Mouse (Mus musculus): ENCODE results near the gene Fbxo33. TPM values are rescaled to one million over a fixed set of nuclear protein-coding genes. Genes with fewer than 3 reads are reported as not detected.

Gene Fbxo33
- total and polyA plus RNA-seq, 3 experiments: 20.8 to 35.3 TPM; not detected in 1

DNA sequence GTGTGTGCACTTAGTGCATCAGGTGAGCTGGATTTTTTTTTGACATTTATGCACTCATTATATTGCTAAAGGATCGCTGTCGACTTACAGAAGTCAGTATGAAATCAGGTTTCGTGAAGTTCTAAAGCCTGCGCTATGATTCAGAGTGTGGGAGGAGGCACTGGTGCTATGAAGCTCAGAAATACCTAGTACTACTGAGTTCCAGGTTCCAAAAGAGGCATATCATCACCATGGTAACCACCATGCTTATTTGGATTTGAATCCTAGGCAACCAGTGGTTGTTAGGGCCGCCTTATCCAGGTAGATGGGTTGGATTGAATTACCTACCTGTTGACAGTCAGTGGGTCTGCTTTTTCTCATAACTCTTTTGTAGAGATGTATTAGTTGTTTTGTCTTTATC, 8.9 kb upstream of the Fbxo33 start:
- Histone ChIP-seq H3K27ac (ENCODE audit: control insufficient read depth, low read depth, low read length) (no peak overlapping the region), H3K4me3 (ENCODE audit: control insufficient read depth in 1 of 2, insufficient read depth in 1 of 2, low read depth in 2 of 2, low read length in 2 of 2) (no peak overlapping the region), H3K9me3 (replicated peaks; ENCODE audit: insufficient read depth, low read length) (no peaks in the 10 kb centered on the region), H3K27me3 (ENCODE audit: control insufficient read depth in 1 of 2, insufficient read depth in 2 of 2, low read length in 2 of 2) (no peaks in the 10 kb centered on the region), H3K4me1 (ENCODE audit: control insufficient read depth in 1 of 2, insufficient read depth in 2 of 2, low read length in 2 of 2) (no peaks in the 10 kb centered on the region), H3K79me2 (ENCODE audit: control insufficient read depth, insufficient read depth, low read length, poor library complexity) (no peaks in the 10 kb centered on the region), H3K36me3 (ENCODE audit: control insufficient read depth in 1 of 2, insufficient read depth in 2 of 2, low read length in 2 of 2) (no peaks in the 10 kb centered on the region), H3K9ac (ENCODE audit: control insufficient read depth, low read depth, low read length, poor library complexity, severe bottlenecking) (no peak overlapping the region)
- DNase-seq (ENCODE audit: low read depth, low spot score): no peak
- no peak for TF ChIP-seq MXI1 (IDR thresholded peaks at IDR 0.05; ENCODE audit: low read depth, low read length)
- no peak for TF ChIP-seq CHD1 (IDR thresholded peaks at IDR 0.05; ENCODE audit: low read depth, low read length)
- no peak for TF ChIP-seq CTCF (IDR thresholded peaks at IDR 0.05 in 2 of 3, conservative IDR thresholded peaks at IDR 0.05 in 1 of 3; ENCODE audit: control insufficient read depth in 1 of 3, insufficient read depth in 1 of 3, low read depth in 2 of 3, low read length in 3 of 3, poor library complexity in 1 of 3, severe bottlenecking in 1 of 3)
- no peak for TF ChIP-seq ZNF384 (IDR thresholded peaks at IDR 0.05; ENCODE audit: low read depth, low read length)
- TF ChIP-seq JUND (IDR thresholded peaks at IDR 0.05; ENCODE audit: low read depth, low read length): no peak
- TF ChIP-seq USF2 (IDR thresholded peaks at IDR 0.05; ENCODE audit: borderline replicate concordance in 1 of 2, insufficient read depth in 1 of 2, low read depth in 1 of 2, low read length in 2 of 2): no peak
- no peak for TF ChIP-seq SIN3A (IDR thresholded peaks at IDR 0.05; ENCODE audit: low read length)
- no peak for TF ChIP-seq E2F4 (IDR thresholded peaks at IDR 0.05; ENCODE audit: borderline replicate concordance, low read depth, low read length)
- TF ChIP-seq KAT2A (conservative IDR thresholded peaks at IDR 0.05; ENCODE audit: low read depth, low read length): no peak
- no peak for TF ChIP-seq EP300 (IDR thresholded peaks at IDR 0.05; ENCODE audit: low read depth in 1 of 2, low read length in 2 of 2)
- no peak for TF ChIP-seq SMC3 (IDR thresholded peaks at IDR 0.05; ENCODE audit: low read depth, low read length)
- no peak for TF ChIP-seq ZKSCAN1 (IDR thresholded peaks at IDR 0.05; ENCODE audit: low read depth, low read length)
- TF ChIP-seq POLR2AphosphoS2 (IDR thresholded peaks at IDR 0.05; ENCODE audit: low read length): no peak
- no peak for TF ChIP-seq NELFE (IDR thresholded peaks at IDR 0.05; ENCODE audit: low read depth, low read length)
- TF ChIP-seq NRF1 (IDR thresholded peaks at IDR 0.05; ENCODE audit: insufficient read depth, low read depth, low read length, poor library complexity, severe bottlenecking): no peak
- TF ChIP-seq MAX (IDR thresholded peaks at IDR 0.05; ENCODE audit: low read length): no peak
- TF ChIP-seq BHLHE40 (IDR thresholded peaks at IDR 0.05; ENCODE audit: borderline replicate concordance, low read depth, low read length): no peak
- TF ChIP-seq RCOR1 (IDR thresholded peaks at IDR 0.05; ENCODE audit: low read depth, low read length): no peak

DNA sequence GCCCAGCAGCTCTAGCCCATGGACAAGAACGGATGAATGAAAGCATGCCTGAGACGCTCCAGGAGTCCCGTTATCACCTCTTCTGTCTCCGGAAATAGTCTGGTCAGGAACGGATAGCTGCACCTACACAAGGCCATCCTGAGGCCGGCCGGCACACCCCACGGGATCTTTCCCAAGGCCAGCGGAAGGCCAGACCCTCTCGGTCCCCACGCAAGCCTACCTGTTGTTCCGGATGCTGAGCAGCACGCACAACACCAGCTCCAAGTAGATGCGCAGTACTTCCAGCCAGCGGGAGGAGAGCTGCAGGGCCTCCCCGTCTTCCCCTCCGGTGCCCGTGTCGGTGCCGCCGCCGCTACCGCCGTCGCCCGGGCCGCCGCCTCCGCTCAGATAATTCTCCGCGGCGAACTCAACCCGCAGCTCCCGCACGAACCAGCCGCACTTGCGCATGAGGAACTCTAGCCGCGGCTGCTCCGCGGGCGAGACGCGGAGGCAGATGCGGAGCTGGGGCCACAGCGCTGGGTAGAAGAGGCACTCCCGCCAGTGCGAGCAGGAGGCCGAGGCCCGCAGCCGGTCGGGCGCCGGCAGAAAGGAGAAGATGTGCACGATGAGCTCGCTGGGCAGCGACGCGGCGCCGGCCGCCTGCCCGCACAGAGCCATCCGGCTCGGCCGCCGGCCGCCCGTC, 744 bp downstream of the Fbxo33 start:
- peak; percentile 63 for DNase-seq (ENCODE audit: low read depth, low spot score)
- H3K27ac ChIP-seq (ENCODE audit: control insufficient read depth, low read depth, low read length): peak overlapping the region; percentile 1
- TF ChIP-seq EP300 (IDR thresholded peaks at IDR 0.05; ENCODE audit: low read depth in 1 of 2, low read length in 2 of 2) (no peak), E2F4 (IDR thresholded peaks at IDR 0.05; ENCODE audit: borderline replicate concordance, low read depth, low read length) (no peak), RAD21 (IDR thresholded peaks at IDR 0.05; ENCODE audit: low read depth, low read length) (no peak), MYB (IDR thresholded peaks at IDR 0.05; ENCODE audit: low read depth, low read length) (no peak), CHD2 (IDR thresholded peaks at IDR 0.05; ENCODE audit: low read length) (no peak), MXI1 (IDR thresholded peaks at IDR 0.05; ENCODE audit: low read depth, low read length) (0 out of 2 replicates have a peak, but pooled peaks have one; percentile 63), GATA1 (IDR thresholded peaks at IDR 0.05; ENCODE audit: low read depth, low read length) (no peak), CHD1 (IDR thresholded peaks at IDR 0.05; ENCODE audit: low read depth, low read length) (no peak), TBP (IDR thresholded peaks at IDR 0.05; ENCODE audit: low read depth, low read length) (no peak), ZNF384 (IDR thresholded peaks at IDR 0.05; ENCODE audit: low read depth, low read length) (no peak), MYC (IDR thresholded peaks at IDR 0.05; ENCODE audit: low read depth, low read length) (0 out of 2 replicates have a peak, but pooled peaks have one; percentile 28), POLR2A (IDR thresholded peaks at IDR 0.05; ENCODE audit: control insufficient read depth in 1 of 2, insufficient read depth in 1 of 2, low read depth in 1 of 2, low read length in 2 of 2, poor library complexity in 1 of 2) (no peak), ZC3H11A (IDR thresholded peaks at IDR 0.05; ENCODE audit: low read depth, low read length) (no peak), BHLHE40 (IDR thresholded peaks at IDR 0.05; ENCODE audit: borderline replicate concordance, low read depth, low read length) (no peak), NRF1 (IDR thresholded peaks at IDR 0.05; ENCODE audit: insufficient read depth, low read depth, low read length, poor library complexity, severe bottlenecking) (peak; percentile 40; the same call in 1 of the 2 replicates), GABPA (IDR thresholded peaks at IDR 0.05; ENCODE audit: low read depth, low read length) (no peak), SMC3 (IDR thresholded peaks at IDR 0.05; ENCODE audit: low read depth, low read length) (no peak), SIN3A (IDR thresholded peaks at IDR 0.05; ENCODE audit: low read length) (peak; percentile 66; the same call in 1 of the 2 replicates), CTCF (IDR thresholded peaks at IDR 0.05 in 2 of 3, conservative IDR thresholded peaks at IDR 0.05 in 1 of 3; ENCODE audit: control insufficient read depth in 1 of 3, insufficient read depth in 1 of 3, low read depth in 2 of 3, low read length in 3 of 3, poor library complexity in 1 of 3, severe bottlenecking in 1 of 3) (no peak), MEF2A (IDR thresholded peaks at IDR 0.05; ENCODE audit: extremely low read depth, insufficient replicate concordance, low read depth, low read length, poor library complexity, severe bottlenecking) (no peak)

More for the DNA sequence above, 744 bp downstream of the Fbxo33 start:
- Histone ChIP-seq H3K9me3 (replicated peaks; ENCODE audit: insufficient read depth, low read length) (no peaks in the 10 kb centered on the region), H3K4me1 (ENCODE audit: control insufficient read depth in 1 of 2, insufficient read depth in 2 of 2, low read length in 2 of 2) (peaks cover 12 to 13% of the 10 kb centered on the region in 2 experiments), H3K9ac (ENCODE audit: control insufficient read depth, low read depth, low read length, poor library complexity, severe bottlenecking) (peak overlapping the region; percentile 88), H3K36me3 (ENCODE audit: control insufficient read depth in 1 of 2, insufficient read depth in 2 of 2, low read length in 2 of 2) (peaks cover 0 to 29% of the 10 kb centered on the region in 2 experiments; a peak in 2 of 4 replicates), H3K79me2 (ENCODE audit: control insufficient read depth, insufficient read depth, low read length, poor library complexity) (peaks cover 28% of the 10 kb centered on the region), H3K27me3 (ENCODE audit: control insufficient read depth in 1 of 2, insufficient read depth in 2 of 2, low read length in 2 of 2) (no peaks in the 10 kb centered on the region), H3K4me3 (ENCODE audit: control insufficient read depth in 1 of 2, insufficient read depth in 1 of 2, low read depth in 2 of 2, low read length in 2 of 2) (peak overlapping the region; percentile 64 to 99)
